Mouse (Mus musculus): Measurements from ENCODE around the gene Ptcd1.
"Not testable (repeated sequence)": the region's sequence is repeated elsewhere in the genome, so short reads cannot be mapped to it uniquely, and the experiment has no call there.

Gene Ptcd1

DNA sequence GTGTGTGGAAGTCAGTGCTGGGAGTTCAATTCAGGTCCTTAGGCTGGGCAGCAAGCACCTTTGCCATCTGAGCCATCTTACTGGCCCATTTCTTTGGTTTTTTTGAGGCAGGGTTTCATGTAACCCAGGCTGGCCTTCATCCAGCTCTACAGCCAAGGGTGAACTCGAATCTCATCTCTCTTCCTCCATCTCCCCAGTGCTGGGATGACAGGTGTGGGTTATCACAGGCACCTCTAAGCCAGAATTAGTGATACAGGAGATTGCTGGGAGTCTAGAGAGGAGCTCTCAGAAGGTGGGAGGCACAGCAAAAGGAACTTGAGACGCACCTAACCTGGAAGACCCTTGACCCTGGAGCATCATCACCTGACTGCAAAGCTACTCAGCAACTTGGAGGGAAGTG lies 53.5 kb downstream of the Ptcd1 start:
- DNase-seq = no peak

DNA sequence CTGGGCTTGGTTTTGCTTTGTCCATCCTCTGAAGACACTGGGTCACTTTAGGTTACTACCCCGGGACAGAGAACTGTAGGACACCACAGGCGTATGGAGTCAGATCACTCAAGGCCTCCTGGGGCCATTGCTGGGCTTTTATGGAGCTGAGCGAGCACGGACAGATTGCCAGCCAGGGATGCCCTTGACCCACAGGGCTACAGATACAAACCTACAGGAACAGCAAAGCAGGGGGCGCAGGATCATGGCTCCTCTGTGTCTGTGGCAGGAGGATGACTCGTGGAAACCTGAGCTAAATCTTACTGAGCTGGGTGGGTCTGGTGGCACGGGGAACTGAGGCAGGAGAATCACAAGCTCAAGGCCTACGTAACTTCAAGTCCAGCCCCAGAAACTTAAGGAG lies 54.3 kb downstream of the Ptcd1 start:
- DNase-seq = no peak

DNA sequence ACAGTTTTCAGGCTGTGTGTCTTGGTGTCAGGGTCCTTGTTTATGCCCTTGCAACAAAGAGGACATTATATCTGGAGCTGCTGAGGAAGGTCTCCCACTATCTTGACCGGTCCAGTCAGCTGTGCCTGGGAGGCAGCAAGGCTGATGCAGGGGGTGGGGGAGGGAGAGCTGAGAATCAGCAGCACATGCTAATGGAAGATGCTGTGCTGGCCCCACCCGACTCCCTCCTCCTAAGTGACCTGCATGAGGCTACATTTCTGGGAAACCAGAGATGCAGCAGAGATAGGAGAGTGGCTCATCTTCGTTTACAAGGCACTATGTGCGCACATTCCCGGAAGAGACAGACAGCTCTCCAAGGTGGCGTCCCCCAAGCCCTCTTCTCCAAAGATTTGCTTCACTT lies 56.5 kb downstream of the Ptcd1 start:
- DNase-seq = no peak

DNA sequence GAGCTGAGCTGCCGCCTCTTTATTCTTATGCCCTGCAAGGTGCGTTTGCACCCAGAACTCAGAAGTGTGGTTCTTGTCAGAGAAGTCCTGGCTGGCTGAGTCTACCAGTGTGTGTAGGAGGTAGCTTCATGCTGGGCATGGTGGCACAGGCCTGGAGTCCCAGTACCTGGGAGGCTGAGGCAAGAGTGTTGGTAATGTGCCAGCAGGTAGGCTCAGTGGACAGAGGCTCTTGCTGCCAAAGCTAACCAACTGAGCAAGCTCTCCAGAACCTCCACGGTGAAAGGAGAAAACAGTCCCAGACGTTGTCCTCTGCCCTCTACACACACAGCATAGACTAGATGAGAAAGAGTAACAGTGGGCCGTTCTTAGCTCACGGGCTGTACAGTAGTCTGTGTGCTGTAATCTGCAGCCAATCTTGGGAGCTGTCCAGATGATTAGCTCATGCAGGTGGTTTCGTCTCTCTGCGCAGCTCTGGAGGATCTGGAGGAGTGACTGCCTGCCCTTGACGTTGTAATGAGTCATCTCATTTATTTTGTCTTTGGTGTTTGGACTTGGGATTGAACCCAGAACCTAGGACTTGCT lies 61.1 kb downstream of the Ptcd1 start:
- DNase-seq = no peak

DNA sequence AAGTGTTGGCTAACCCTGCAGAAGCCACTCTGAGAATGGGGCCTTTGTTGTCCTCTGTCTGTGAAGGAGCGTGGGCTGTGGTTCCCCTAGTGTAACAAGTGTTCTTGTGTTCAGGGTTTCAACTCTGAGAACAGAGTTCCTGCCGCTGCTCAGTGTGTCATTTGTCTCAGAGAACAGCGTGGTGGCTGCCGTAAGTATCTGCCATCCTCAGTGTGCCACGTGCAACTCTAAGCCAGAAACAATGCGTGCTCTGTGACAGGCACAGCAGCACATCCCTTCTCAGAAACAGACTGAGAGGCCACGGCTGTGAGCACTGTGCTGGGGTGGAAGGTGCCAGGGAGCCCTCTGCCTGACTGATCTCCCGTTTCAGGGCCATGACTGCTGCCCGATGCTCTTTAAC lies 62.6 kb downstream of the Ptcd1 start:
- no peak for DNase-seq

DNA sequence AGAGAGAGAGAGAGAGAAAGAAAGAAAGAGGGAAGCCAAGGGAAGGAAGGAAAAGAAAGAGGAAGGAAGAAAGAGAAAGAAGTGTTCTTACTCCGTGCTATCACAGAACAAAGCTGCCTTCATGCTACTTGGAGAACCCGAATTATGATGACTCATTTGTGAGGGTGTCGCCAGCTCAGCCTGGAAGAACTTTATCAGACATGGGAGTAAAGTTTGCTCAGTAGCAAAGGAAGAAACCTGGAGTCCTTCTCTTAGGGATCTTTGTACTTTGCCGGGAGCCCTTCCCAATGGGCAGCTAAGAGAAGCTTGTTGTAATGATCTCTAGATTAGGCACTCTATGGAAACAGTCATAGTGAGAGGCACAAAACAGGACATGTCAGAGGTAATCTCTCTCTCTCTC lies 64.2 kb downstream of the Ptcd1 start:
- DNase-seq = no peak

DNA sequence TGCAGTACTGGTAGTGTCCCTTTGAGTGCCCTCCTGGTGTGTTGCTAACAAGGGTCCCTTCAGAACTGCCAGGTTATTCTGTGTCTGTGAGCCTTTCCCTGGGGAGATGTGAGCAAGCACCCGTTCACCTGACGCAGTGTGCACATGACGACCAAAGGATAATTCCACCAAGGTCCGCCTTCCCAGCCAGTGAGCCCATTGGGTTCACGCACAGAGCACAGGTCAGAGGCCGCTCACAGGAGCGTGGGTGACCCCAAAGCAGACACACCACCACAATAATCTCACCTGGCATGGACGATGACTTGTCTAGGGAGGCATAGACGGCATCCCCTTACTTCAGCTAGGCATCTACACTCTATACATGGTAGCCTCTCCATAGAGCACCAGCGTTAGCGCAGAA lies 65.5 kb downstream of the Ptcd1 start:
- DNase-seq = not testable (repeated sequence)

DNA sequence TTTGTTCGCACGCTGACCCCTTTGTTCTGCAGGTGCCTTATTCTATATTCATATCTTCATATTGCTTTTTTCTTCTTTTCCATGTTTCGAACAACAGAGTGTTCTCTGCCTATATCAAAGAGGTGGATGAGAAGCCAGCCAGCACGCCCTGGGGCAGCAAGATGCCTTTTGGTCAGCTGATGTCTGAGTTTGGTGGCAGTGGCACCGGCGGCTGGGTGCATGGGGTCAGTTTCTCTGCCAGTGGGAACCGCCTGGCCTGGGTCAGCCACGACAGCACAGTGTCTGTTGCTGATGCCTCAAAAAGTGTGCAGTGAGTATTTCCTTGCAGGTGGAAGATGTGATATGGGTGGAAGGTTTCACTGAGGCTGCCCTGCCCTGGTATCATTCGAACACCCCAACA lies 65.9 kb downstream of the Ptcd1 start:
- DNase-seq = no peak

DNA sequence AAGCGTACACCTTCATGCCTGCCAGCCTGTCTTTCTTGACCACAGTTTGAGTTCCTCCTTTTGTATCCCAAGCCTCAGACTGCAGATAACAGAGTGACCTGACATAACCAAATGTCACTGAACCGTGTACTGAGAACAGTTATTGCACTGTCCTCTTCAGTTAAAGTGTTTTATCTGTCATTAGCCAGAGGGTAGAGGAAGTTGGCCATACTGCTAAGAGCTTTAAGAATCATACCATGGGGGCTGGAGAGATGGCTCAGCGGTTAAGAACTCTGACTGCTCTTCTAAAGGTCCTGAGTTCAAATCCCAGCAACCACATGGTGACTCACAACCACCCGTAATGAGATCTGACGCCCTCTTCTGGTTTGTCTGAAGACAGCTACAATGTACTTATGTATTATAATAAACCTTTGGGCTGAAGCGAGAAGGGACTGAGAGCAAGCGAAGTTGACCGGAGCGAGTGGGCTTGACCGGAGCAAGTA lies 68.5 kb downstream of the Ptcd1 start:
- no peak for DNase-seq

Data from lung, adult 18-20 months (tissue).